Mouse (Mus musculus) kidney, embryonic 14.5 days (tissue): ENCODE data around the gene Ikzf1. TPM values are rescaled to one million over a fixed set of nuclear protein-coding genes. Genes with fewer than 3 reads are reported as not detected.

Experiments
- ATAC-seq: fragments of 200-750 bp; cut with Nextera tagmentation; 2 replicates; pipeline ENCODE4 v1.8.0; 2017; ENCODE audit warnings: moderate number of reproducible peaks, mild to moderate bottlenecking, moderate TSS enrichment, moderate library complexity; ENCODE audit not compliant: low FRiP score, low TSS enrichment
- H3K27ac ChIP-seq: fragments of 300-500 bp; sonication (generic); 2 replicates; pipeline ENCODE4 v1.5.1; 2014; ENCODE audit warnings: low read depth, mild to moderate bottlenecking, low read length, moderate library complexity, mixed read lengths
- H3K27me3 ChIP-seq: fragments of 300-500 bp; sonication (generic); 2 replicates; pipeline ENCODE4 v1.6.1; 2014; ENCODE audit warnings: mild to moderate bottlenecking, low read length; ENCODE audit not compliant: control insufficient read depth, insufficient read depth
- H3K36me3 ChIP-seq: fragments of 300-500 bp; sonication (generic); 2 replicates; pipeline ENCODE4 v1.6.1; 2014; ENCODE audit warnings: low read length, mixed read lengths; ENCODE audit not compliant: control insufficient read depth, insufficient read depth
- H3K4me1 ChIP-seq: fragments of 300-500 bp; sonication (generic); 2 replicates; pipeline ENCODE4 v1.6.1; 2014; ENCODE audit warnings: low read length, mixed read lengths; ENCODE audit not compliant: control insufficient read depth, insufficient read depth
- H3K4me2 ChIP-seq: fragments of 300-500 bp; sonication (generic); replicated peaks from 2 replicates; pipeline ENCODE4 v1.6.1; 2014; ENCODE audit warnings: low read depth, mild to moderate bottlenecking, low read length
- H3K4me3 ChIP-seq: fragments of 300-500 bp; sonication (generic); 2 replicates; pipeline ENCODE4 v1.5.1; 2014; ENCODE audit warnings: mild to moderate bottlenecking, low read length
- H3K9ac ChIP-seq: fragments of 300-500 bp; sonication (generic); 2 replicates; pipeline ENCODE4 v1.6.1; 2014; ENCODE audit warnings: low read depth, mild to moderate bottlenecking, low read length, moderate library complexity
- H3K9me3 ChIP-seq: fragments of 300-500 bp; sonication (generic); 2 replicates; pipeline ENCODE4 v1.6.1; 2016; ENCODE audit warnings: low read length; ENCODE audit not compliant: control insufficient read depth
- WGBS: fragments of 180-500 bp; shearing (Covaris S2); extraction: QIAGEN DNeasy Blood & Tissue Kit; methylation state at CpG from one replicate; pipeline ENCODE4 v1.1.7; 2014; 5-methylcytosine and 5-hydroxymethylcytosine counted together
- polyA plus RNA-seq: library from polyadenylated mRNA; unstranded; fragments of >200 nt; fragmentation: Nextera tagmentation; extraction: Ambion mirVana; gene quantifications from 2 replicates; pipeline ENCODE4 v1.2.1, GENCODE M21; 2014

Gene Ikzf1
- polyA plus RNA-seq, 1 experiment from 2014 or later = 0.79 TPM

DNA sequence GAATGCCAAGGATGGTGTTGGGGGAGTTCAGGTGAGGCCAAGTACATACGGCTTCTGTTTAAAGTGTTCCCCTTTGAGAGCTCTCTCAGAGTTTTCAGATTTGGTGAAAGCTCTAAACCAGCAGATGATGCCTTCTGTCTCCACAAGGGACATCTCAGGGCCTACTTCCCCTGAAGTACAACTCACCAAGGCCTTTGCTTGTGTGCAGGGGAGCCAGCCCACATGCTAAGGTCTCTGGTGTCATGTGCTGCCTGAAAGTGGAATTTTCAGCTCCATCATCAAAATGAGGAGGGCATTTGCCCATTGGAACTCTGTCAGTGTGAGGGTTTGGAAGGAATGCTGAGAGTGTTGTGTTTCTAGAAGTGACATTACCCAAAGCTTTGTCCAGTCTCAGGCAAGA lies 80.6 kb downstream of the Ikzf1 start:
- Histone ChIP-seq H3K27me3 (no peaks in the 10 kb centered on the region), H3K9me3 (no peaks in the 10 kb centered on the region), H3K9ac (no peak overlapping the region), H3K4me2 (no peak overlapping the region), H3K4me1 (no peaks in the 10 kb centered on the region), H3K4me3 (no peak overlapping the region), H3K27ac (no peak overlapping the region), H3K36me3 (no peaks in the 10 kb centered on the region)
- 83% methylated on average over 1 of the region's 1 CpGs for WGBS
- ATAC-seq = no peak

- no peaks in the 10 kb centered on the region for H3K9me3 ChIP-seq
- no peak overlapping the region for H3K27ac ChIP-seq
- WGBS = 93% methylated on average over 1 of the region's 1 CpGs
- H3K36me3 ChIP-seq = no peaks in the 10 kb centered on the region
- no peak for ATAC-seq
- no peaks in the 10 kb centered on the region for H3K4me1 ChIP-seq
- H3K4me2 ChIP-seq = no peak overlapping the region
- no peaks in the 10 kb centered on the region for H3K27me3 ChIP-seq
- H3K9ac ChIP-seq = no peak overlapping the region
- H3K4me3 ChIP-seq = no peak overlapping the region
Observed at GRCm38 (mm10) chr11:11766105-11766504, 81.3 kb downstream of the Ikzf1 start.

DNA sequence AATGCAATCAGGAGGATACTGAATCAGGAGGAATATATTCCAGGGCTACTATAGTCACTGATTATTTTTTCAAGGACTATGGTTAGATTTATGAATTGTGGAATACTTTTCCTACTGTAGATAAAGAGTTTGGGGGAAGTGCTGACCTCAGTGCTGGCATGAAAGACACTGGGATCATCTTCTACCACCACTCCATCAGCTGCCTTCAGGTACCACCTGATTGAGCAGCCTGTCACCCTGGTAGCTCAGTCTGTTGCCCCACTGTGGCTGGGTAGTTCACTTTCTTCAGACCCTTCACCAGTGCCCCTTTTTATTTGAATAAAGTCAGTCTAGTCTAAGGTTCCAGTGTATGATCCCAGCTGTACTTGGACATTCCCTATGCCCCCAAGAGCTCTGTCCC lies 81.9 kb downstream of the Ikzf1 start:
- H3K9ac ChIP-seq = no peak overlapping the region
- H3K27me3 ChIP-seq = no peaks in the 10 kb centered on the region
- H3K36me3 ChIP-seq = no peaks in the 10 kb centered on the region
- no peak for ATAC-seq
- no peak overlapping the region for H3K27ac ChIP-seq
- no peaks in the 10 kb centered on the region for H3K4me1 ChIP-seq
- H3K4me3 ChIP-seq = no peak overlapping the region
- H3K9me3 ChIP-seq = no peaks in the 10 kb centered on the region
- H3K4me2 ChIP-seq = no peak overlapping the region

DNA sequence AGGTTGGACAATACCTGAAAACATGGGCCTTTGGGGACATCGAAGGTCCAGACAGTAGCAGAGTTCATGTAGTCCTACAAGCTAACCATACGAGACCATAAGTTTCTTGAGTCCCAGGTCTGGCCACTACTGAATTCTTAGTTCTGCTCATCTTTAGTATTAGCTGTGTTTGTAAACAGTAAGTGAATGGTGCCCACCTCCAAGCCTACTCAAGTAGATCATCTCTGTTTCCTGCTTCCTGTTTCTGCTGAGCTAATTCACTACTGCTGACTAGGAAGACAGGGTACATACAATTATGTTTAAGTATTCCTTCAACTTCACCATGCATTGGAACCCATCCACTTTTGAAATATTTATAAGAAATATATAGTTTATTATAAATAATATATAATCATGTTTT lies 83.3 kb downstream of the Ikzf1 start:
- H3K27ac ChIP-seq = no peak overlapping the region
- 94% methylated on average over 2 of the region's 2 CpGs for WGBS
- no peaks in the 10 kb centered on the region for H3K36me3 ChIP-seq
- no peak overlapping the region for H3K4me3 ChIP-seq
- H3K27me3 ChIP-seq = no peaks in the 10 kb centered on the region
- no peaks in the 10 kb centered on the region for H3K4me1 ChIP-seq
- H3K9ac ChIP-seq = no peak overlapping the region
- H3K9me3 ChIP-seq = no peaks in the 10 kb centered on the region
- no peak for ATAC-seq
- no peak overlapping the region for H3K4me2 ChIP-seq

DNA sequence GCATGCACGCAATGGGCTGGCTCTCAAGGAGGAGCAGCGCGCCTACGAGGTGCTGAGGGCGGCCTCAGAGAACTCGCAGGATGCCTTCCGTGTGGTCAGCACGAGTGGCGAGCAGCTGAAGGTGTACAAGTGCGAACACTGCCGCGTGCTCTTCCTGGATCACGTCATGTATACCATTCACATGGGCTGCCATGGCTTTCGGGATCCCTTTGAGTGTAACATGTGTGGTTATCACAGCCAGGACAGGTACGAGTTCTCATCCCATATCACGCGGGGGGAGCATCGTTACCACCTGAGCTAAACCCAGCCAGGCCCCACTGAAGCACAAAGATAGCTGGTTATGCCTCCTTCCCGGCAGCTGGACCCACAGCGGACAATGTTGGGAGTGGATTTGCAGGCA lies 84.5 kb downstream of the Ikzf1 start:
- Histone ChIP-seq H3K4me1 (no peaks in the 10 kb centered on the region), H3K4me2 (no peak overlapping the region), H3K27me3 (no peaks in the 10 kb centered on the region), H3K9ac (no peak overlapping the region), H3K4me3 (no peak overlapping the region), H3K27ac (no peak overlapping the region), H3K36me3 (no peaks in the 10 kb centered on the region), H3K9me3 (no peaks in the 10 kb centered on the region)
- 94% methylated on average over 20 of the region's 20 CpGs for WGBS
- no peak for ATAC-seq

DNA sequence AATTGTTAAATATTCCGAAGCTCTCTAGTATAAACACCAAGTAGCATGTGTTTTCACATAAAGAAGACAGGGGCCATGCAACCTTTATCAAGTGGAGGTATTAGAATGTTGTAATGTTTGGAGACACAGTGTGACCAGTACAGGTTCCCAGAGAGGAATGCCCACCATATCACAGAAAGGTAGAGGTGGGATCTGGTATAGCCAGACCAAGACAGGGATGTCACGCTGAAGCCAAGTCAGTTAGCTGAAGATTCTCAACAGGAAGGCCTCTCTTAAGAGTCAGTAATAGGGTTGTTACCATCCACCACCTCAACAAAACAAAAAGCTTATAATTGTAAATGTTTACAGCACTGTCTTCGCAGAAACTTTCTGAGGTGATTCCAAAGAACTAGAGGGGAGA lies 85.9 kb downstream of the Ikzf1 start:
- 84% methylated on average over 3 of the region's 3 CpGs for WGBS
- H3K4me2 ChIP-seq = no peak overlapping the region
- no peak overlapping the region for H3K27ac ChIP-seq
- ATAC-seq = no peak
- no peaks in the 10 kb centered on the region for H3K27me3 ChIP-seq
- H3K9me3 ChIP-seq = no peaks in the 10 kb centered on the region
- no peak overlapping the region for H3K9ac ChIP-seq
- H3K4me3 ChIP-seq = no peak overlapping the region
- no peaks in the 10 kb centered on the region for H3K4me1 ChIP-seq
- no peaks in the 10 kb centered on the region for H3K36me3 ChIP-seq

GRCm38 (mm10) chr11:11772196-11772595 lies 87.4 kb downstream of the Ikzf1 start:
- Histone ChIP-seq H3K9ac (no peak overlapping the region), H3K27me3 (no peaks in the 10 kb centered on the region), H3K27ac (no peak overlapping the region), H3K4me2 (no peak overlapping the region), H3K4me1 (no peaks in the 10 kb centered on the region), H3K9me3 (no peaks in the 10 kb centered on the region), H3K36me3 (no peaks in the 10 kb centered on the region), H3K4me3 (no peak overlapping the region)
- WGBS = 92% methylated on average over 4 of the region's 4 CpGs
- no peak for ATAC-seq

- H3K4me1 ChIP-seq = no peaks in the 10 kb centered on the region
- ATAC-seq = no peak
- 92% methylated on average over 4 of the region's 4 CpGs for WGBS
Observed at GRCm38 (mm10) chr11:11774384-11774783, 89.6 kb downstream of the Ikzf1 start.

DNA sequence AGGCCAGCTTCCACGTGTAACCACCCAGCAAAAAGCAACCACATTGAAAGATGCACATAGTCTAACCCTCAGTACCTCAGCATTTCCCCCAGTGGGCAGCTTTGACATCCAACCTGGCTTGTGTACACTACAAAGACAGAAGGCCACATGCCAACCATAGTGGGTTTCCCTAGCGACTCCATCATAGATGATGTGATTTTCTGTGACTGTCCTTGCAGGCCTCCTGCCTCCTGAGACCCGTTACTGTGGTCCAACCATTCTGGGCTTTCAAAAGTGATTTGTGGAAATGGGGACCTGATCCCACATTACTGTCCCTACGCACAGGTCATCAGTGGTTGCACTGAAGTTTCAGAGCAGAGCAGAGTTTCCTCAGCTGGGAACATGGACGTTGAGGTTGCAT lies 90.1 kb downstream of the Ikzf1 start:
- Histone ChIP-seq H3K4me1 (no peaks in the 10 kb centered on the region), H3K36me3 (no peaks in the 10 kb centered on the region), H3K27ac (no peak overlapping the region), H3K27me3 (no peaks in the 10 kb centered on the region), H3K9me3 (no peaks in the 10 kb centered on the region), H3K4me3 (no peak overlapping the region), H3K9ac (no peak overlapping the region), H3K4me2 (no peak overlapping the region)
- WGBS = 91% methylated on average over 5 of the region's 5 CpGs
- no peak for ATAC-seq

More at GRCm38 (mm10) chr11:11774384-11774783, 89.6 kb downstream of the Ikzf1 start:
- no peak overlapping the region for H3K27ac ChIP-seq
- no peaks in the 10 kb centered on the region for H3K9me3 ChIP-seq
- no peak overlapping the region for H3K4me2 ChIP-seq
- no peaks in the 10 kb centered on the region for H3K36me3 ChIP-seq
- H3K4me3 ChIP-seq = no peak overlapping the region
- no peak overlapping the region for H3K9ac ChIP-seq
- H3K27me3 ChIP-seq = no peaks in the 10 kb centered on the region
